Mouse (Mus musculus) gastrocnemius, postnatal 36 days (tissue): ENCODE measurements at regions not wholly inside any gene's neighbourhood (a gene's known extent, or its start where the extent isn't known, plus 50 kb on each side); places are given as distances from the start of the nearest gene placed in this dataset.

Source experiments
- DNase-seq, 2 experiments: peaks; one replicate each; pipeline ENCODE4 v3.0.0; 2022
- intact Hi-C: fragments of 180-260 bp; cut with DNase I; formaldehyde crosslinking; loops from one replicate; pipeline ENCODE4 v1.15.1; 2025

DNA sequence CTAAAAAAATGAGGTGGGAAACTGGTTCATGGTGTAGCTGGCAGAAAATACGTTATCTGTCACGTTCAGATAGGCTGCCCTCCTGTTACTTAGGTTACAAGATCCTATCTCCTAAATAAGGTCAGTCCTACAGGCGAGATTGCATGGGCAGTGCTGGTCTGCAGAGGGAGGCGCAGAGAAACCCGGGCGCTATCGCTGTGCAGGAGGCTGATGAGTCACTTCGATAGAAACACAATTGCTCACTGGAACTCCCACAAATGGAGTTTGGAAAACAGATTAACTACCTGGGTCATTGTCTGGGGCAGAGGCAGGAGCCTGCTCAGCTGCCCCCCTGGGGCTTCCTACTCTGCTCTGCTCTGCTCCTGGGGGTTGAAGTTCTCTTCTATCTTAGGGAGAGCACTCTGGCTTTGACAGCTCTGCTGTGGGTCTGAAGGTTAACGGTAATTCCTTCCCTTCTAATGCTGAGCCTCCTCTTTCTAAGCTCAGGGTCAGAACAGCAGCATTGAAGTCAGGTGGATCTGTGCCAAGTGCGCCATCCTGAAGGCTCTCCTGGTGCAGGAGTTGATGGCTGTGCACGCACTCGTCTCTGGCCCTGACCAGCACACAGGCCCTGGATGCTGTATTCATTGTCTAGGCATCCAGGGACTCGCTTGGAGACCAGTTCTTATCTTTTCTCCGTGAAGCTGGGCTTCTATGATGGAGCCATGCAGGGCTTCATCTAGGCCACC is 349.9 kb upstream of the Myt1l start:
- intact Hi-C loops = no loop called here
- no peak for DNase-seq

DNA sequence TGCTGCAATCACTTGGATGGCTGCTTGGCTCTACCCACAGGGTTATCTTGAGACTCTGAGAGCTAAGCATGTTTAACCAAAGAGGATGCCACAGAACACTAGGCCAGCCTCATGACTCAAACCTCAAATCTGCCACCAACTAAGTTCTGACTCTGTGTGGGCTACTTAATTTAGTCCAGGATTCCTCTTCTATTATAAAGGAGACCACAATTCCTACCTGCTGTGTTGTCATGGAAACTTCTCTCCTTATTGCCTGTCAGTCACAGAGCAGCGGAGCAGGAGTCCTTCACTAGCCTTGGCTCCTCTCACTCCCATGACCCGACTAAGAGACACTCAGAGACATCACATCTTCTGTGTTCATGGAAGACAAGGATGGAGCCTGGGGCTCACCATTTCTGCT is 348.8 kb upstream of the Myt1l start:
- no peak for DNase-seq
- intact Hi-C loops = no loop called here

DNA sequence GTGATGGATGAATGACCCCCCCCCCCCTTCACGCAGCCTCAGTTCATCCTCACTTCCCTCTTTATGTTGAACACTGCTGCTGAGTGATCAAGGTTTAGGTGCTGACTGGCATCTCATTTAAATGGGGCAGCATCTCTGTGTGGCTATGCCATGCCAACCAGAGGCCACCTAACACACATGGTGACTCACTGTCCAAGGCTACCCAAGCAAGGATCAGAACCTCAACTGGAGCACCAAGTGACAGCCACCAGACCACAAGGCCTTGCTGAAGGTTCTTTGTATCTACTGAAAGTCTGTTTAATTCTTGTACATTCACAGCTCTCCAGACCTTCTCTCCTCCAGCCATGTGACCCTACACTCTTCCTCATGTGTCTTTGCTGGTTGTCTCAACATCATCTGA is 347.6 kb upstream of the Myt1l start:
- intact Hi-C loops = no loop called here
- no peak for DNase-seq

DNA sequence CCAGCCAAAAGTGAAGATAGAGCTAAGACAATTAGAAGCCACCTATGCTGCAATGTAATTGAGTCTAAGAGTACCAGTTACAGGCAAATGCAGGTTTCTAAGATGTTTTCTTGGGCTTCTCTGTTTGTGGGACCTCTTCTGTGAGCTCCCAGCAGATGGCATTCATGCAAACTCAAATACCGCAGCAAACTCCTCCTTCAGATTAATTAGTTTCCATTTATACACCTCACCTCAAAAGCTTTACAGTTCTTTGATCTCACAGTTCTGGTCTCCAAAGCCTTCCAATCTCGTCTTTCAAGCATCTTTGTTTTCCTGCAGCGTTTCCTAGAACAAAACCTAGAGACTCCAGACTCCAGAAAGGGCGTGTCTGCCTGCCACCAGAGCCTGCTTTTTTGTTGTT is 340.6 kb upstream of the Myt1l start:
- DNase-seq = no peak
- intact Hi-C loops = no loop called here

DNA sequence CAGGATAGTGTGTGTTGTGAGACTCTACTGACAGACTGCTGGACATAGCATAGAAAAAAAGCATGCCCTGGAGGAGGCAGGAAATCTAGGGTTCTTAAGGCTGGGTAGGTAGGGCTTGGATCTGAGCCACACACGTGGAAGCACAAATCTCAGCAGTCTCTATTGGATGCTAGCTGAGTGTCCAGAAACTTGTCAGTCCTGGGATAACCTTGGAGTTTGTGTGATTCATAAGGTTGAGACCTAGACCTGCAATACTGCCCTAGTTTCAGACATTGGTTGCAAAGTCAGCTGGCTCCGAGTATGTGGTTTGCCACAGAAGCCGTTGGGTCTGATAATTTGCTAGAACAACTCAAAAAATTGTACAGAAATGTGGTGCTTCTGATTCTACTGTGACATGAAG is 335.8 kb upstream of the Myt1l start:
- intact Hi-C loops = no loop called here
- DNase-seq = no peak

DNA sequence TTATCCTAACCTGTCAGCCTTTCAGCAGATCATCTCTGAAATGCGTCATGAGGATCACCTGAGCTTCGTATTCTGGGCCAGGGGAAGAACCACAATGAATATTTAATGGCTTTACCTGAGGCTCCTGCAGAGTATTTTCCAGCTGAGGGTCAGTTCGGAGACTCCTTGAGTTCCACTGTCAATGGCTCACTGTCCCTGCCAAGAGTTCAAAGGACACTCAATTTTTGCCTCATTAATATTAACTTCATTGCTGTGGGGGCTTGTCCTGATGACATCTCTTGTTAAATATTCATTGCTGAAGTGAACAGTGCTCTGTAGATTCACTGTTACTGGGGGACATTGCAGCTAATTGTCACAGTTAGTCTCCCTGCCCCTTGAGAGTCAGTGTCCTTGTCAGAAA is 316.2 kb upstream of the Myt1l start:
- intact Hi-C loops = no loop called here
- DNase-seq = no peak

DNA sequence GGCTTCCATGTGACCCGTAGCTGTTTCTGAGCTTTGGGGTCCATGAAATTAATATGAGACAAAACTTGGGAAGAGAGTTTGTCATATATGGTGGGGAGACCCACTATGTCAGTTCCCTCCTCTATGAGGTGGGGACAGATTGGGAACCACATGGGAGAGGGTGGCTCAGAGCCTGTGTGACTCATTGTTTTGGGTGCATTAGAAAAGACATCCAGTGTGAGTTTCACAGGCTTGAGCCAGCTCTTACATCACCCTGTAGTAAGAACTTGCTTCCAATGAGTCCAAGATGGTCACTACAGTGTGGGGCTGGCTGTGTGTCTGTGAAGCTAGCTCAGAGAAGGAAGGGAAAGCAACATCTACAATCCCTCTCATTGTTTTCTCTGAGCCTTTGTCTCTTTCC is 314.6 kb upstream of the Myt1l start:
- intact Hi-C loops = no loop called here
- DNase-seq = no peak

DNA sequence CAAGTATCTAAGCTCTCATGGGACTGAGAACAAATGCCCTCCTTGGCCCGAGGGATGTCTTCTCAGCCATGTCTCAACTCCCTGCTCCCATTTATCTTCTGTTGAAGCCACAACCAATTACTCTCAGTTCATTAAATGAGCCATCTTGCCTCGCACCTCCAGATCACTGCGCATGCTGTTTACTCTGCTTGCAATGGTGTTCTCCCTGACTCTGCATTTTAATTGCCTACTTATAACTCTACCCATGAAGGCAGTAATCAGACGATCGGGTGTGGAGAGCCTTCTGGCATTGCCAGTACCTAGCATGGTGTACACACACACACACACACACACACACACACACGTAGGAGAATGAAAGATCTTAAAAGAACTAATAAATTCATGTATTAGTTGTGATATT is 306.1 kb upstream of the Myt1l start:
- intact Hi-C loops = no loop called here
- no peak for DNase-seq

DNA sequence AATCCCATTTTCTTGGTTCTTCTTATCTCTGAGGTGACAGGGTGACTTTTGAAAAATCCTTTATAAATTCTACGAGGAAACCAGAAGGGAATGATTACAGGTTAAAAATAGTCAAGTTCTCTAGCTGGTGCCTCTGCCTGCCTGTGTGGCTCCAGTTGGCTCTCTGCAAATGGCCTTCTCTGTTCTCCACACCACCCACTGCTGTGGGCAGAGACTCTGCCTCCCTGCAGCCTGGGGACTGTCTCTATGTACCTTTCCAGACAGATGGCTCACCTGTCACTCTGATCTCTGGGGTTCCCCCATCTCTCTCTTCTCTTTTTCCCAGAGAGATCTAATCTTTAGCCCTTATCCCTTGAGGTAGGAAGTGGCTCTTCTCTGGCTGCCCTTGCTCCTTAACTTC is 302.2 kb upstream of the Myt1l start:
- intact Hi-C loops = no loop called here
- DNase-seq = no peak

DNA sequence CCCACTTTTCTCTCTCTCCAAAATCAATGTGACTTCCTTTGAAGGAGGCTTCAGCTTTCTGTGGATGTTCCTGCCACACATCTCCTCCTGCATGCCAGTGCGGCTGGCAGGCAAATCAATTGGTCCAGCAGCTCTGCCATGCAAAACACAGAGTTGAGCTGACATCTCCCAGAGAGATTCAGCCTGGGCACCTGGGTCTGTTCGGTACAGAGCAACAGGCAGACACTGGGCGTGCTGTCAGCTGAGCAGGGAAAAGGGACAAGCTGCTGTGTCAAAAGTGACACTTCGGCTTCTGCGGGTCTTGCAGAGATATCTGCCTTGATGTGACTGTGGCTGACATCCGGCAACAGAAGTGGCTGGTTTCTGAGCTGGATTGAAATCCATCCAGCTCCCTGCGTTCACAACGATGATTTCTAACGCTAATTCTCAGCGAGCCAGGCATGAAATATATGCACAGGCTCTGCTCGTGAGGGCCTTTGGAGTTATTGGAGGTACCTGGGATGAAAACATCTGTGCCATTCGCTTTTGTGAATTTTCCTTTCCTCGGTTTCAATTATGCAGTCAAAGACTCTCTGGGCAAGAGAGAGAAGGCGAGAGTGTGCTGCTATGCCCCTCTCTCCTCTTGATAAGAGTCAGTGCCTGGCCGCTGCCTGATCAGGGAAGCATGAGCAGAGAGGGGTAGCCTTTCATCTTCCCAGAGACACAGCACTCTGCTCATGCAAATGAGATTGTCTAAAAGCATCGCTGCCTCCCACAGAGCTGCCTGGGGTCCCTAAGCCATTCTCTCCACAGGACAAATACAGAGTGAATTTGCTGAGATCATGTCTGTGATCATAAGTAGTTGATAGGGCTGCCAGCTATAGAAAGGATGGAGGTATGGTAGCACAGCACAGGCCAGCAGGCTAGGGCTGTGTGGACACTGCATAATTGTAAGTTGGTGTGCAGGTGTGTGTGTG is 295.4 kb upstream of the Myt1l start:
- intact Hi-C loops = no loop called here
- no peak for DNase-seq

DNA sequence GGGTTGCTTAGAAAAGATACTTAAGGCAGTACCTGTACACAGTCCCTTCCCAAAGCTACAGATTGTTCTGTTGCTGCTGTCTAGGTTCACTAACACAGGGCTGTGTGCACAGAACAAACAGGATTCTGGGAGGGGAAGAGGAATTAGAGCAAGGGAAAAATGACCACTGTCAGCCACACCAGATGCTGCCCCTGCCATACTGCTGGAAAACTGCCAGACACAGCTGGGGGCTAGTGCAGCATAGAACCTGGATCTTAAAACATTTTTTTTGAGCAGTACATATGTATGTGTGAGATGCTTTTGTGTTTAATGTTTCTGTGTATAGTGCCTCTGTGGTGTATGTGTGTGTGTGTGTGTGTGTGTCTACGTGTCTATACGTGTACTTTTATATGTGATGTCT is 291.7 kb upstream of the Myt1l start:
- intact Hi-C loops = no loop called here

DNA sequence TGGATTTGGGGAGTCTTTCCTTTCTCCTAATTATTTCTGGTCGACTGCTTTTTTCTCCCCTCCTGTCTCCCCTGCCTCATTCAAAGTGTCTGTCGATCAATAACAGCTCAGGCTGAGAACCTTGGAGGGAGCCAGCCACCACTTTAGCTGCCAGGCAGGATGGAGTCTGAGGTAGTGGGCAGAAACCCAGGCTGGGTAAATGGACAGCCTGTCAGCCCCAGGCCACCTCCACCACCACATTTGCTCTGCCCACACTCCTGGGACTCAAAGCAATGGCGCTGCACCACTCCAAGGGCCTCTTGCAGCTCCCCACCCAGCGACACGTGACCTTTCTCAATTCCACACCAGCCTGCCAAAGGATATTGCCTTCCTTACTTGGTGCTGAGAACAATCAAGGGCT is 290.7 kb upstream of the Myt1l start:
- DNase-seq = no peak
- intact Hi-C loops = no loop called here

More for the DNA sequence above, 291.7 kb upstream of the Myt1l start:
- DNase-seq = no peak

DNA sequence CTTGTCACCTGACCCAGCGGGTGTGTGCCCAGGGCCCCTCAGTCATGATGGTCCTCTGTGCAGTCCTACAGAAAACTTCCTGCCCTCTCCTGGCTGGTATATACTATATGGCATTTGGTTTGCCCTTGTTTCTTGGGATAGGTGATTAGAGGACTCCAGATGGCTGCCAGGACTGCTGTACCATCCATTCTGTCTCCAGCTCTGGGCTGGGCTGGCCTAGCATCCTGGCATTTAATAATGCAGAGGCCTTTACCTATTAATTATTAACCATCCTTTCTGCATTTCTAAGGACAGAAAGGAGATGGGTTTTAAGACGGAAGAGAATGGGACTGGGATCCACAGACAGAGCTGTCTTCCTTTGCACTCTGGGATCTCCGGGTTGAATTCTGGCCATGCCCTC is 288.7 kb upstream of the Myt1l start:
- DNase-seq = no peak
- intact Hi-C loops = no loop called here

DNA sequence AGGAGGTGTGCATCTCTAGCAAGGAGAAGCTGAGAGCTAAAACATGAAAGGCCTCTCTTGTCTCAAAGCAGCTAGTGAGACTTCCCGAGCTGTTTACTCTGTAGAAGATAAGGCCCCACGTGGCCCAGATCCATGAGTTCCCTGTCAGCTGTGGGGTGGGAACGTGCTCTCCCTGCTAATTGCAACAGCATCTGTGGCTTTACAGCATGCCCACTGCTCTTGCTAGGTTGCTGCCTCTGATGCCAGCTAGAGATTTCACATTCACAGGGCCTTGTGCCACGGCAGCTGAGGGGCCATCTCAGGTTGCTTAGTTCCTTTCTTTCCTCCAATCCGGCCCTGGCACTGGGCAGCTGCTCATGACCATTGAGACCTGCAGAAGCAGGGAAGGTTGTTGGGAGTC is 288.2 kb upstream of the Myt1l start:
- intact Hi-C loops = no loop called here
- DNase-seq = no peak

DNA sequence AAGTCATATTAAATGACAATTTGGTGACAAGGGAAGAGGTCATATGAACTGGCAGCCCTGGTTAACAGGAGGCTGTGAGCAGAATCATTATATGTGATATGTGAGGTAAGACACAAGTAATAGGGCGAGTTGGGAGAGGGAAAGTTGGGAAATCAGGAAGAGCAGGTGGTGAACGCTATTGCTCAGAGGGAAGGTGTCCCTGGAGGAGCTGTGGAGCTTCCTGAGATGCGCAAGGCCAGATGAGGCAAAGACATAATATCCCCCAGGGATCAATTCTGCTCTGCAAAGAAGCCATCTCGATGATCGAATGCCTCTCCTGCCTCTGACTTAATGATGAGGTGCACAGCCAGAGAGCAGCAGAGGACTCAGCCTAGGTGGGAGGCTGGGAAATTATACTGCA is 285.1 kb upstream of the Myt1l start:
- intact Hi-C loops = no loop called here
- DNase-seq = no peak

DNA sequence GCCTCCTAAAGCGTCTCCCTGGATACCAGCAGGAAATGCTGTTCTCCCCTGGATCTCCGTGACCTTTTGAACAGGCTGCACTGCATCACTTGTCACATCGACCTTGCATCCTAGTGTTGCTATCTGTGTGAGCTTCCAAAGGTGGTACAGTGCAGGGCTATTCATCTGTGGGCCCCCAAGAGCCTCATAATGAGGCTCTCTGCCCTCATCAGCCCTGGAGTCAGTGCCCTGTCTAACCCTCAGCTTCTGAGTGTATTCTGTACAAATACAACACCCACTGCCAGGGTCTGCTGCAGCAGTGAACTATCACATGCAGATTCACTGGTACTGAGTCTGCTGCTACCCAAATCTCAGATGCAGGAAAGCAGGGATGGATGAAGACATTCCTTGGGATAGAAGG is 282.1 kb upstream of the Myt1l start:
- no peak for DNase-seq
- intact Hi-C loops = no loop called here

DNA sequence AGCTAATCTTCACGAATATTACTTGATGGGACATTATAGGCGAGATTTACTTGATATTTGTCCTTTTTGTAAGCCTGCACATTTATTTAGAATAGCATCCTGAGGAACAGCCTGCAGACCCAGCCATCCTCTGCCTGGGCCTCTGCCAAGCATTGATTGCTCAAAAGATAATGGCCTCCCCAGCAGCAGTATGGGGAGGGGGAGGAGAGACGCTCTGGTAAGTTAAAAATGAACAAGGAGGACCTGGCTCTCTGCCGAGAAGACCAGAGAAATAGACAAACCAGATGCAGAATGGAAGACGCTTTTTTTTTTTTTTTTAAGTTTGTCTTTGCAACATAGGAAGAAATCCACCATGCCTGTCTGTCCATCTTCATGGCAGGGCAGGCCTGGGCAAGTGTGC is 280.8 kb upstream of the Myt1l start:
- intact Hi-C loops = no loop called here
- DNase-seq = no peak

DNA sequence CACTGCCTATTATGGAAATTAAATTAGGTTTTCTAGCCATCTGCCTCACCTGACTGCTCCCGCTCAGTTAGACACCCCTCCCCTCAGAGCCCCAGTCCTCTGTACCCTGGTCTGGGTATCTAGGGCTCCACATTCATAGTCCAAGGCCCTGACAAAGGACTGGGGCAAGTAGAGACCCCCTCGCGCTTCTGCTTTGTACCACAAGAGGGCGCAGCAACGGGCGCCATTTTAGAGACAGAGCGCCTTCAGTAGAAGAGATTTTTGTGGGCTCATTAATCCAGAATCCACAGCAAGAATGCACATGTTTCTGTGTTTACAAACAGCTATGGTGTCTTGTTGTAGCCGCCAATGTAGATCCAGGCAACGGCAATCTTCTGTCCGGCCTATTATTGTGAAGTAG is 279.7 kb upstream of the Myt1l start:
- no peak for DNase-seq
- intact Hi-C loops = no loop called here

DNA sequence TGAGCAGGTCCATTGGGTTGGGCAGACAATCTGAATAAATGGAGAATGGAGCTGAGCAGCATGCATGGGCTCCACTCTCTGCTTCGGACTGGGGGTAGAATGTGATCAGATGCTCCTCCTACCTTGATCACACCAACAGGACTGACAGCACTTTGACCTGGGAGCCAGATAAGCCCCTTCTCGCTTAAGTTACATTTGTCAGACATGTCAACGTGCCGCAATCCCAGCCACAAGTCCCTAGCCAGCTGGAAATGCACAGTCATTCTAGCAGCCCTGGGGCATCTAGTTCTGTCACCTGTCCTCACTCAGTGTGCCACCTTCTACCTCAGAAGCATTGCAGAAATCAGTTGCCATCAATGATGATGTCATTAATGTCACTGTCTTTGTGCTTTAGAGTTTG is 272.1 kb upstream of the Myt1l start:
- no peak for DNase-seq
- intact Hi-C loops = no loop called here

DNA sequence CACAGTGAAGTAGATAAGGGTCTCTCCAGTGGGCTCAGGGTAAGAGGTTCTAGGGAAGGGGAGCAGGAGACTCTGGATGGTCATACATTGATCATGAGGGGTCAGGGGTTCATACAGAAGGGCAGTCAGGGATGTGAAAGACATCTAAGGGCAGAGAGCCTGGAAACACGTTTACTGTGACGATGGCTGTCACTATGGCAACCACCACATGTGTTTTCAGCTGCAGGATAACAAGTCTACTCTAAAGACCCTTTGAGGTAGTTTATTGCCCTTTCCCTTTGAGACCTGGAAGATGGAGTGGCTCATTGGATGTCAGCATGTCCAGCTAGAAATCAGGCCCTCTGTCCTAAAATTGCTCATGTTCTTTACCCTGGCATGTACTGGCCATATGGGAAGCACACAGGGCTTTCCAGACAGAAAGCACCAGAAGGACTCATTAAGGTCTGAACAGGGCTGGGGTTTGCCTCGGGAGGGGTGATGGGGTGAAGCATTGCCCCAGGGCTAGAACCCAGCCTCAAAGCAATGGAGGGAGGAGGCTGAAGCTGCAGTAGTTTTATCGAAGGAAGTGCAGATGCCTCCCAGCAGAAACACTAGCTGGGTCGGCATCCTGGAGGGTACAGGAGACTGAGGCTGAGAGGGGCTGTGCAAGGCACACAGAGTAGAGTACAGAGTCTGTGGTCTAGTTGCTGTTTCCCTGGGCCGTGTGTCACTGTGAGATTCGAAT is 271.0 kb upstream of the Myt1l start:
- DNase-seq = no peak
- intact Hi-C loops = no loop called here

DNA sequence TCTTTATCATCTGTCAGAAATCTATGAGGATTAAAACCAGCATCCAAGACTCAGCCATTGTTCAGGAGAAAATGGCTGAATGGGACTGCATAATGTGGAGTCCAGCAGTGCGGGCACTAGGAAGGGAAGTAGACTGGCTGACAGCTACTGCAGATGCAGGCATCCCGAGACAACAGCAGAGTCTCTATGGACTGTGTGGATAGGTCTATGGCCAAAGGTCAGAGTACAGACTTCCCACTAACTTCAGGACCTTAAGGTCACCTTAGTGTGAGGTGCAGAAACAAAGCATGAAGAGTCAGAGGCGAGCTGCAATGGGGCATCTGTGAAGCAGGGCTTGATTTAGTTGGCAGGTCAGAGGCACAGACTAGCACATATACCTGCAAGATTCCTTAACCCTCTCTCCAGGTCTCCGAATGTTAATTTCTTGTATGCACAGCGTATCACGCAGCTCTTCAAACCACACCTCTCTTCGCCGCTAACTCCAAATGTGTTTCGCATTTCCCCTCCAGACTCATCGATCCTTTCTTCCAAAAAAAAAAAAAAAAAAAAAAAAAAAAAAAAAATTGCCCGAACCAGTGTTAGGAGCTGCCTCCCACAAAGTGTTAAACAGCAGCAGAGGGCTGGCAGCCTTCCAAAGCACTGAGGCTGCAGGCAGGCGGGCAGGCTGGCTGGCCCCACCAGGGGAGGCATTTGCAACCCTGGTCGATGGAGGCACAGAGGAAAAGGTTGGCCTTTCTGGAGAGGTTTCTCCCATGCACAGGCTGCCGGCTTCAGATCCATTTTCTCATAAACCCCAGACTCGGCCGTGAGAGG is 270.2 kb upstream of the Myt1l start:
- DNase-seq = no peak
- intact Hi-C loops = no loop called here
